Mouse (Mus musculus) limb, embryonic 14.5 days (tissue): ENCODE measurements at regions not wholly inside any gene's neighbourhood (a gene's known extent, or its start where the extent isn't known, plus 50 kb on each side); places are given as distances from the start of the nearest gene placed in this dataset.
A peak's percentile ranks its signal among the peaks of the same experiment; 100 is the strongest.

Experiments
- ATAC-seq: fragments of 200-750 bp; cut with Nextera tagmentation; 2 replicates; pipeline ENCODE4 v1.8.0; 2017; ENCODE audit warnings: low read depth, moderate number of reproducible peaks, moderate TSS enrichment; ENCODE audit not compliant: low FRiP score
- DNase-seq: peaks from one replicate; pipeline ENCODE4 v3.0.0-alpha.2; 2015; ENCODE audit warnings: low spot score
- H3K27ac ChIP-seq: fragments of 300-500 bp; sonication (generic); replicated peaks from 2 replicates; pipeline ENCODE4 v1.5.1; 2014; ENCODE audit warnings: low read depth, mild to moderate bottlenecking, low read length, moderate library complexity, mixed read lengths
- H3K27me3 ChIP-seq: fragments of 300-500 bp; sonication (generic); 2 replicates; pipeline ENCODE4 v1.6.1; 2014; ENCODE audit warnings: low read length, mixed read lengths; ENCODE audit not compliant: control insufficient read depth, insufficient read depth
- H3K36me3 ChIP-seq: fragments of 300-500 bp; sonication (generic); 2 replicates; pipeline ENCODE4 v1.6.1; 2014; ENCODE audit warnings: mild to moderate bottlenecking, low read length, moderate library complexity, mixed read lengths; ENCODE audit not compliant: control insufficient read depth, insufficient read depth
- H3K4me1 ChIP-seq: fragments of 300-500 bp; sonication (generic); 2 replicates; pipeline ENCODE4 v1.6.1; 2014; ENCODE audit warnings: antibody characterized with exemption, low read length, mixed read lengths; ENCODE audit not compliant: control insufficient read depth, insufficient read depth
- H3K4me2 ChIP-seq: fragments of 300-500 bp; sonication (generic); replicated peaks from 2 replicates; pipeline ENCODE4 v1.6.1; 2014; ENCODE audit warnings: low read depth, mild to moderate bottlenecking, low read length, moderate library complexity; ENCODE audit not compliant: severe bottlenecking
- H3K4me3 ChIP-seq: fragments of 300-500 bp; sonication (generic); replicated peaks from 2 replicates; pipeline ENCODE4 v1.5.1; 2014; ENCODE audit warnings: low read length
- H3K9ac ChIP-seq: fragments of 300-500 bp; sonication (generic); 2 replicates; pipeline ENCODE4 v1.6.1; 2014; ENCODE audit warnings: mild to moderate bottlenecking, low read depth, low read length, moderate library complexity; ENCODE audit not compliant: severe bottlenecking
- H3K9me3 ChIP-seq: fragments of 300-500 bp; sonication (generic); 2 replicates; pipeline ENCODE4 v1.6.1; 2016; ENCODE audit warnings: low read length; ENCODE audit not compliant: control insufficient read depth
- POLR2A ChIP-seq: fragments of 200-500 bp; IDR thresholded peaks from 2 replicates; pipeline ENCODE4 v1.8.0; 2012; ENCODE audit warnings: inconsistent platforms, mild to moderate bottlenecking, moderate library complexity, borderline replicate concordance; ENCODE audit not compliant: insufficient read depth, insufficient read length; ENCODE audit errors: extremely low read depth
- WGBS: fragments of 180-500 bp; shearing (Covaris S2); extraction: QIAGEN DNeasy Blood & Tissue Kit; methylation state at CpG from one replicate; pipeline ENCODE4 v1.1.7; 2014; 5-methylcytosine and 5-hydroxymethylcytosine counted together

- no peak overlapping the region for H3K4me3 ChIP-seq
- 69% methylated on average over 3 of the region's 3 CpGs for WGBS
- no peaks in the 10 kb centered on the region for H3K36me3 ChIP-seq
- no peak for ATAC-seq
- DNase-seq = no peak
- H3K9me3 ChIP-seq = no peaks in the 10 kb centered on the region
- no peak overlapping the region for H3K27ac ChIP-seq
- TF ChIP-seq POLR2A = no peak
- H3K4me1 ChIP-seq = no peaks in the 10 kb centered on the region
- no peaks in the 10 kb centered on the region for H3K27me3 ChIP-seq
- H3K9ac ChIP-seq = no peak overlapping the region
- no peak overlapping the region for H3K4me2 ChIP-seq
Measured at GRCm38 (mm10) chr4:94432005-94432404, 124.3 kb upstream of the Gm10306 start.

- no peak overlapping the region for H3K4me2 ChIP-seq
- no peak overlapping the region for H3K27ac ChIP-seq
- H3K4me3 ChIP-seq = no peak overlapping the region
- peak; percentile 50; the same call in 1 of the 2 replicates for ATAC-seq
- no peaks in the 10 kb centered on the region for H3K36me3 ChIP-seq
- TF ChIP-seq POLR2A = no peak
- H3K9me3 ChIP-seq = no peaks in the 10 kb centered on the region
- 63% methylated on average over 10 of the region's 10 CpGs for WGBS
- no peak for DNase-seq
- no peaks in the 10 kb centered on the region for H3K4me1 ChIP-seq
- H3K9ac ChIP-seq = no peak overlapping the region
- H3K27me3 ChIP-seq = no peaks in the 10 kb centered on the region
Measured at GRCm38 (mm10) chr4:94437717-94438435, 118.5 kb upstream of the Gm10306 start.

GRCm38 (mm10) chr4:94439159-94439836 lies 117.0 kb upstream of the Gm10306 start:
- Histone ChIP-seq H3K36me3 (no peaks in the 10 kb centered on the region), H3K4me3 (no peak overlapping the region), H3K9ac (no peak overlapping the region), H3K27ac (no peak overlapping the region), H3K4me1 (no peaks in the 10 kb centered on the region), H3K9me3 (no peaks in the 10 kb centered on the region), H3K27me3 (no peaks in the 10 kb centered on the region), H3K4me2 (no peak overlapping the region)
- DNase-seq (no peak), ATAC-seq (no peak)
- TF ChIP-seq POLR2A = no peak
- WGBS = 66% methylated on average over 5 of the region's 6 CpGs

DNA sequence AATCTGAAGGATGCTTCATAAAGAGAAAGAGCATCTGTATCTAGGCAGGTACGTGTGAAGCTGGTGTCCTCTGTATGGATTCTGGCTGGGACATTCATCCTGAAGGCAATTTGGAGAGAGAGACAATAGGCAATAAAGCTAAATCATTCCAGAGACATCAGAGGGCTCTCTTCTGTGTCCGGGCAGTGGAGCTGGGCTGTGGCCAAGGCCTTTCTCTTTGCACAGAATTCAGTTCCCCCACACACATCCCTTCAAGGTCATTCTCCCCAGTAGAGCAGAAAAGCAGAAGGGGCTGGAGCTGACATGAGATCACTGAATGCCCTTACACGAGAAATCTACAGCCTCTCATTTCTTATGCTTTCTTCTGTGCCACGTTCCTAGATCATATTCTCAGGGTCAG lies 109.7 kb upstream of the Gm10306 start:
- no peaks in the 10 kb centered on the region for H3K36me3 ChIP-seq
- ATAC-seq (no peak), DNase-seq (no peak)
- no peak for TF ChIP-seq POLR2A
- no peaks in the 10 kb centered on the region for H3K27me3 ChIP-seq
- no peak overlapping the region for H3K27ac ChIP-seq
- no peaks in the 10 kb centered on the region for H3K9me3 ChIP-seq
- no peak overlapping the region for H3K4me3 ChIP-seq
- 75% methylated on average over 4 of the region's 4 CpGs for WGBS
- H3K4me1 ChIP-seq = no peaks in the 10 kb centered on the region
- no peak overlapping the region for H3K4me2 ChIP-seq
- H3K9ac ChIP-seq = no peak overlapping the region
